Mouse (Mus musculus): Measurements from ENCODE around the gene Map7d1.
A peak's percentile ranks its signal among the peaks of the same experiment; 100 is the strongest.
"Not testable (repeated sequence)": the region's sequence is repeated elsewhere in the genome, so short reads cannot be mapped to it uniquely, and the experiment has no call there.

The Map7d1 gene

GRCm38 (mm10) chr4:126239862-126240475 lies 16.2 kb downstream of the Map7d1 start:
- DNase-seq, result no peak

GRCm38 (mm10) chr4:126237721-126238242 lies 18.4 kb downstream of the Map7d1 start:
- DNase-seq, result peak in 1 of 2 experiments; percentile 15

- peak in 1 of 2 experiments; percentile 16 for DNase-seq
These were observed 19.5 kb downstream of the Map7d1 start for GRCm38 (mm10) chr4:126236467-126237280.

- DNase-seq, result no peak
These were observed 21.0 kb downstream of the Map7d1 start for GRCm38 (mm10) chr4:126235191-126235590.

GRCm38 (mm10) chr4:126234496-126235175 lies 21.5 kb downstream of the Map7d1 start:
- peak in 1 of 2 experiments; percentile 12 for DNase-seq

- peak in 1 of 2 experiments; percentile 9 for DNase-seq
These were observed 22.4 kb downstream of the Map7d1 start for GRCm38 (mm10) chr4:126233676-126234308.

- DNase-seq, result peak in 1 of 2 experiments; percentile 21
These were observed 26.2 kb downstream of the Map7d1 start for GRCm38 (mm10) chr4:126229900-126230299.

GRCm38 (mm10) chr4:126228144-126228543 lies 28.0 kb downstream of the Map7d1 start:
- no peak for DNase-seq

- peak; percentile 91 to 95 for DNase-seq
These were observed 28.9 kb downstream of the Map7d1 start for GRCm38 (mm10) chr4:126227077-126227761.

- no peak for DNase-seq
These were observed 29.5 kb downstream of the Map7d1 start for GRCm38 (mm10) chr4:126226640-126227039.

GRCm38 (mm10) chr4:126222631-126223030 lies 33.5 kb downstream of the Map7d1 start:
- no peak for DNase-seq

- no peak for DNase-seq
These were observed 36.1 kb downstream of the Map7d1 start for GRCm38 (mm10) chr4:126220045-126220444.

- not testable (repeated sequence) for DNase-seq
These were observed 36.6 kb downstream of the Map7d1 start for GRCm38 (mm10) chr4:126219540-126219939.

- DNase-seq, result no peak
These were observed 38.4 kb downstream of the Map7d1 start for GRCm38 (mm10) chr4:126217771-126218170.

GRCm38 (mm10) chr4:126207081-126207480 lies 49.1 kb downstream of the Map7d1 start:
- no peak for DNase-seq

GRCm38 (mm10) chr4:126205386-126205785 lies 50.8 kb downstream of the Map7d1 start:
- no peak for DNase-seq

GRCm38 (mm10) chr4:126204661-126205230 lies 51.4 kb downstream of the Map7d1 start:
- DNase-seq, result no peak

GRCm38 (mm10) chr4:126204016-126204415 lies 52.1 kb downstream of the Map7d1 start:
- DNase-seq, result no peak

- DNase-seq, result no peak
These were observed 52.7 kb downstream of the Map7d1 start for GRCm38 (mm10) chr4:126203336-126203895.

- peak; percentile 99 for DNase-seq
These were observed 53.6 kb downstream of the Map7d1 start, which contains the start of gene Thrap3 for GRCm38 (mm10) chr4:126202303-126203181. Thrap3 (minus strand) TSS chr4:126202760.
